Comparison of ENCODE assay signal across 12 mouse cellular contexts in genomic region chr2:74682796-74683195, GRCm38 (mm10). TPM values are rescaled to one million over a fixed set of nuclear protein-coding genes. Genes with fewer than 3 reads are reported as not detected.
DNase-seq lines count a peak whose midpoint lies in the region; ATAC-seq lines count a peak whose summit lies in the region.
"Had no signal": no experiment of that assay in that cellular context is flagged by ENCODE, and none has a peak within 500 bp of the region (broad histone marks: within the 10 kb centered on the region; RNA-seq: fewer than 3 reads in every experiment).

No protein-coding gene starts in this region.

- H3K36me3 ChIP-seq in heart, embryonic 15.5 days, result no peaks in the 10 kb centered on the region
- H3K36me3 ChIP-seq in embryonic facial prominence, embryonic 10.5 days (replicated peaks), result no peaks in the 10 kb centered on the region
- no peaks in the 10 kb centered on the region for H3K36me3 ChIP-seq in hindbrain, embryonic 16.5 days (ENCODE audit: control insufficient read depth, insufficient read depth, low read length)
- no peaks in the 10 kb centered on the region for H3K36me3 ChIP-seq in midbrain, embryonic 13.5 days

- no peak overlapping the region for H3K27ac ChIP-seq in heart, embryonic 15.5 days
- no peak overlapping the region for H3K27ac ChIP-seq in embryonic facial prominence, embryonic 10.5 days (replicated peaks)
- no peak overlapping the region for H3K27ac ChIP-seq in hindbrain, embryonic 16.5 days (ENCODE audit: low read depth, low read length)
- H3K27ac ChIP-seq in midbrain, embryonic 13.5 days, result no peak overlapping the region

- ATAC-seq in heart, embryonic 15.5 days (replicated peaks; ENCODE audit: insufficient number of reproducible peaks, insufficient read depth, low FRiP score, low read depth), result no peak; the same call in 1 of the 2 replicates
- no peak for ATAC-seq in hindbrain, embryonic 16.5 days
- no peak for ATAC-seq in midbrain, embryonic 13.5 days

- peak overlapping the region; percentile 34 for H3K4me3 ChIP-seq in heart, embryonic 15.5 days
- H3K4me3 ChIP-seq in embryonic facial prominence, embryonic 10.5 days, result peak overlapping the region; percentile 39
- 0 out of 2 replicates have a peak overlapping the region, but pooled peaks have one; percentile 6 for H3K4me3 ChIP-seq in hindbrain, embryonic 16.5 days (ENCODE audit: low read length)
- 0 out of 2 replicates have a peak overlapping the region, but pooled peaks have one; percentile 15 for H3K4me3 ChIP-seq in midbrain, embryonic 13.5 days (replicated peaks)

- no peak for DNase-seq in heart, postnatal 14 days
- no peak for DNase-seq in embryonic facial prominence, embryonic 10.5 days (ENCODE audit: low spot score)
- no peak for DNase-seq in spleen, postnatal 10 days (ENCODE audit: low spot score in 2 of 2)
- DNase-seq in gastrocnemius, postnatal 14 days, result no peak
- DNase-seq in embryo, embryonic 9.5 days (ENCODE audit: extremely low spot score), result no peak
- DNase-seq: embryo, embryonic 11 days; spleen, adult 18-20 months had no signal

- under 1% methylated on average over 43 of the region's 51 CpGs for WGBS in heart, embryonic 15.5 days
- under 1% methylated on average over 51 of the region's 51 CpGs for WGBS in embryonic facial prominence, embryonic 10.5 days
- 2% methylated on average over 43 of the region's 51 CpGs for WGBS in hindbrain, embryonic 16.5 days
- WGBS in midbrain, embryonic 13.5 days, result under 1% methylated on average over 49 of the region's 51 CpGs

- H3K4me2 ChIP-seq in heart, embryonic 15.5 days, result peak overlapping the region; percentile 50
- H3K4me2 ChIP-seq in hindbrain, embryonic 16.5 days (ENCODE audit: low read length), result peak overlapping the region; percentile 30; the same call in 1 of the 2 replicates
- peak overlapping the region; percentile 9; the same call in 1 of the 2 replicates for H3K4me2 ChIP-seq in midbrain, embryonic 13.5 days (replicated peaks)

- H3K9me3 ChIP-seq in heart, embryonic 15.5 days (replicated peaks), result no peaks in the 10 kb centered on the region
- no peaks in the 10 kb centered on the region for H3K9me3 ChIP-seq in embryonic facial prominence, embryonic 10.5 days
- no peaks in the 10 kb centered on the region; the same call in 1 of the 2 replicates for H3K9me3 ChIP-seq in hindbrain, embryonic 16.5 days (ENCODE audit: control insufficient read depth, low read length)
- no peaks in the 10 kb centered on the region for H3K9me3 ChIP-seq in midbrain, embryonic 13.5 days

- peaks cover 25% of the 10 kb centered on the region for H3K4me1 ChIP-seq in heart, embryonic 15.5 days (replicated peaks)
- peaks cover 17% of the 10 kb centered on the region for H3K4me1 ChIP-seq in embryonic facial prominence, embryonic 10.5 days
- peaks cover 12% of the 10 kb centered on the region; the same call in 1 of the 2 replicates for H3K4me1 ChIP-seq in hindbrain, embryonic 16.5 days (ENCODE audit: control insufficient read depth, insufficient read depth, low read depth, low read length)
- H3K4me1 ChIP-seq in midbrain, embryonic 13.5 days (replicated peaks), result peaks cover 13% of the 10 kb centered on the region

- intact Hi-C loops in heart, postnatal 14 days (cut with DNase I), result no loop called here
- intact Hi-C loops in gastrocnemius, postnatal 14 days (cut with DNase I; ENCODE audit: low total_unique reads), result no loop called here

- H3K9ac ChIP-seq in heart, embryonic 15.5 days, result no peak overlapping the region
- no peak overlapping the region for H3K9ac ChIP-seq in hindbrain, embryonic 16.5 days (ENCODE audit: low read depth, low read length)
- no peak overlapping the region for H3K9ac ChIP-seq in midbrain, embryonic 13.5 days (replicated peaks)

- peaks cover 99% of the 10 kb centered on the region for H3K27me3 ChIP-seq in heart, embryonic 15.5 days
- H3K27me3 ChIP-seq in embryonic facial prominence, embryonic 10.5 days (replicated peaks; ENCODE audit: low read depth, poor library complexity, severe bottlenecking), result peaks cover 100% of the 10 kb centered on the region
- H3K27me3 ChIP-seq in hindbrain, embryonic 16.5 days (replicated peaks; ENCODE audit: control insufficient read depth, insufficient read depth, low read length), result peaks cover 81% of the 10 kb centered on the region
- H3K27me3 ChIP-seq in midbrain, embryonic 13.5 days, result peaks cover 99% of the 10 kb centered on the region
- H3K27me3 ChIP-seq: CH12.LX had no signal

RNA-seq across cellular contexts. Expression of gene Hoxd11, which starts 3.4 kb away (rescaled TPM):
- polyA plus RNA-seq in heart, embryonic 15.5 days (2015; fragmentation: Nextera tagmentation; extraction: Ambion mirVana), result not detected in 2 replicates
- not detected for total RNA-seq in heart, postnatal 14 days (2021)
- not detected in 2 replicates for polyA plus RNA-seq in embryonic facial prominence, embryonic 10.5 days (2016; fragmentation: Nextera tagmentation; extraction: Ambion mirVana)
- not detected in 2 replicates for polyA plus RNA-seq in hindbrain, embryonic 16.5 days (2015; fragmentation: Nextera tagmentation; extraction: Ambion mirVana)
- not detected in 2 replicates for polyA plus RNA-seq in midbrain, embryonic 13.5 days (2015; fragmentation: Nextera tagmentation; extraction: Ambion mirVana)
- under 1 TPM in 1 of 2 experiments, not detected in 1; 0.29 TPM for total RNA-seq in gastrocnemius, postnatal 14 days (2021)
- total RNA-seq: CH12.LX had no signal

RNA-seq across cellular contexts. Expression of gene Hoxd12, which starts 8.0 kb away (rescaled TPM):
- 0.10 TPM in 1 of 2 replicates, not detected in the other for polyA plus RNA-seq in heart, embryonic 15.5 days (2015; fragmentation: Nextera tagmentation; extraction: Ambion mirVana)
- not detected for total RNA-seq in heart, postnatal 14 days (2021)
- polyA plus RNA-seq in embryonic facial prominence, embryonic 10.5 days (2016; fragmentation: Nextera tagmentation; extraction: Ambion mirVana), result not detected in 2 replicates
- polyA plus RNA-seq in hindbrain, embryonic 16.5 days (2015; fragmentation: Nextera tagmentation; extraction: Ambion mirVana), result not detected in 2 replicates
- not detected in 2 replicates for polyA plus RNA-seq in midbrain, embryonic 13.5 days (2015; fragmentation: Nextera tagmentation; extraction: Ambion mirVana)
- total RNA-seq in gastrocnemius, postnatal 14 days (2021), result not detected
- total RNA-seq: adrenal gland, postnatal 4 days; CH12.LX had no signal

RNA-seq across cellular contexts. Expression of gene Hoxd10, which starts 8.9 kb away (rescaled TPM):
- polyA plus RNA-seq in heart, embryonic 15.5 days (2015; fragmentation: Nextera tagmentation; extraction: Ambion mirVana), result 0.08 TPM in 1 of 2 replicates, not detected in the other
- under 1 TPM in 1 of 2 experiments, not detected in 1; 0.14 TPM for total RNA-seq in heart, postnatal 14 days (2021)
- not detected in 2 replicates for polyA plus RNA-seq in embryonic facial prominence, embryonic 10.5 days (2016; fragmentation: Nextera tagmentation; extraction: Ambion mirVana)
- not detected in 2 replicates for polyA plus RNA-seq in hindbrain, embryonic 16.5 days (2015; fragmentation: Nextera tagmentation; extraction: Ambion mirVana)
- not detected in 2 replicates for polyA plus RNA-seq in midbrain, embryonic 13.5 days (2015; fragmentation: Nextera tagmentation; extraction: Ambion mirVana)
- total RNA-seq in gastrocnemius, postnatal 14 days (2021), result 1 to 10 TPM; 4.4 to 4.5 TPM
- total RNA-seq: CH12.LX had no signal

RNA-seq across cellular contexts. Expression of gene Hoxd13, which starts 14.7 kb away (rescaled TPM):
- polyA plus RNA-seq in heart, embryonic 15.5 days (2015; fragmentation: Nextera tagmentation; extraction: Ambion mirVana), result 0.14 TPM in 1 of 2 replicates, not detected in the other
- not detected for total RNA-seq in heart, postnatal 14 days (2021)
- not detected in 2 replicates for polyA plus RNA-seq in embryonic facial prominence, embryonic 10.5 days (2016; fragmentation: Nextera tagmentation; extraction: Ambion mirVana)
- polyA plus RNA-seq in hindbrain, embryonic 16.5 days (2015; fragmentation: Nextera tagmentation; extraction: Ambion mirVana), result 0.06 TPM in 1 of 2 replicates, not detected in the other
- not detected in 2 replicates for polyA plus RNA-seq in midbrain, embryonic 13.5 days (2015; fragmentation: Nextera tagmentation; extraction: Ambion mirVana)
- not detected for total RNA-seq in gastrocnemius, postnatal 14 days (2021)
- total RNA-seq: adrenal gland, postnatal 4 days; CH12.LX had no signal

RNA-seq across cellular contexts. Expression of gene Hoxd9, which starts 14.7 kb away (rescaled TPM):
- polyA plus RNA-seq in heart, embryonic 15.5 days (2015; fragmentation: Nextera tagmentation; extraction: Ambion mirVana), result 0.14 and 0.15 TPM in 2 replicates
- under 1 TPM; 0.12 to 0.24 TPM for total RNA-seq in heart, postnatal 14 days (2021)
- polyA plus RNA-seq in embryonic facial prominence, embryonic 10.5 days (2016; fragmentation: Nextera tagmentation; extraction: Ambion mirVana), result not detected in 2 replicates
- 0.07 TPM in 1 of 2 replicates, not detected in the other for polyA plus RNA-seq in hindbrain, embryonic 16.5 days (2015; fragmentation: Nextera tagmentation; extraction: Ambion mirVana)
- not detected in 2 replicates for polyA plus RNA-seq in midbrain, embryonic 13.5 days (2015; fragmentation: Nextera tagmentation; extraction: Ambion mirVana)
- total RNA-seq in gastrocnemius, postnatal 14 days (2021), result 10 to 100 TPM; 14.8 to 18.8 TPM
- total RNA-seq: CH12.LX had no signal
